Mouse (Mus musculus): ENCODE data around the gene Cbr2.

- TF ChIP-seq CTCF (IDR thresholded peaks at IDR 0.05; ENCODE audit: control insufficient read depth, insufficient read depth, insufficient read length) (no peak), MAX (IDR thresholded peaks at IDR 0.05) (no peak), USF1 (IDR thresholded peaks at IDR 0.05; ENCODE audit: low read depth) (no peak), CEBPB (IDR thresholded peaks at IDR 0.05; ENCODE audit: low read depth) (no peak), MYOD1 (IDR thresholded peaks at IDR 0.05; ENCODE audit: control insufficient read depth, insufficient read length, low read depth) (no peak), MYOG (IDR thresholded peaks at IDR 0.05; ENCODE audit: control insufficient read depth, extremely low read depth, insufficient read length) (no peak)
These were observed 28.3 kb upstream of the Cbr2 start for GRCm38 (mm10) chr11:120760236-120760635.

Measured in C2C12 (cell line).